Mouse (Mus musculus) megakaryocyte, embryonic 14.5 days (primary cell): ENCODE results near the gene Vars2. TPM values are rescaled to one million over a fixed set of nuclear protein-coding genes. Genes with fewer than 3 reads are reported as not detected.
A peak's percentile ranks its signal among the peaks of the same experiment; 100 is the strongest.

Experiments used
- H3K27me3 ChIP-seq: replicated peaks from 2 replicates; pipeline ENCODE3; 2012; ENCODE audit warnings: inconsistent platforms
- H3K36me3 ChIP-seq: replicated peaks from 2 replicates; pipeline ENCODE3; 2012; ENCODE audit warnings: low read length, inconsistent platforms, mixed read lengths
- H3K4me1 ChIP-seq: 2 replicates; pipeline ENCODE4 v1.6.1; 2012; ENCODE audit warnings: inconsistent platforms
- H3K4me3 ChIP-seq: replicated peaks from 2 replicates; pipeline ENCODE3; 2012; ENCODE audit warnings: moderate library complexity, mild to moderate bottlenecking, inconsistent platforms
- H3K9me3 ChIP-seq: 2 replicates; pipeline ENCODE4 v1.6.1; 2012; ENCODE audit warnings: inconsistent platforms
- FLI1 ChIP-seq: IDR thresholded peaks from 2 replicates; pipeline ENCODE4 v1.6.1; 2012; ENCODE audit warnings: low read length, inconsistent platforms, mixed read lengths
- GATA1 ChIP-seq: IDR thresholded peaks from 3 replicates; pipeline ENCODE4 v1.6.1; 2012; ENCODE audit warnings: mixed read lengths, low read length, inconsistent platforms, borderline replicate concordance
- polyA plus RNA-seq: library from polyadenylated mRNA; stranded (reverse); fragments of >175 nt; gene quantifications from 2 replicates; pipeline ENCODE4 v1.2.3, GENCODE M21; 2012; ENCODE audit warnings: low replicate concordance; ENCODE audit not compliant: insufficient read depth

Gene Vars2
- polyA plus RNA-seq, result 42.1 and 49.7 TPM in 2 replicates

GRCm38 (mm10) chr17:35667334-35668065 lies at the start of gene Vars2:
Vars2 (minus strand) TSS chr17:35667592.
- TF ChIP-seq GATA1, result no peak
- no peak for TF ChIP-seq FLI1
- Histone ChIP-seq H3K4me3 (peak within 1 kb of the TSS; percentile 99), H3K4me1 (peaks cover 30% of the 10 kb centered on the region), H3K9me3 (no peaks in the 10 kb centered on the region), H3K36me3 (peaks cover 60% of the 10 kb centered on the region), H3K27me3 (no peaks in the 10 kb centered on the region)

- peaks cover 52% of the 10 kb centered on the region for H3K27me3 ChIP-seq
- no peaks in the 10 kb centered on the region for H3K36me3 ChIP-seq
- no peak overlapping the region for H3K4me3 ChIP-seq
- no peaks in the 10 kb centered on the region; the same call in 1 of the 2 replicates for H3K9me3 ChIP-seq
- TF ChIP-seq GATA1, result no peak
- no peak for TF ChIP-seq FLI1
- H3K4me1 ChIP-seq, result 0 out of 2 replicates have a peak, but pooled peaks cover 4% of the 10 kb centered on the region
Measured at GRCm38 (mm10) chr17:35717080-35717479, 49.7 kb upstream of the Vars2 start.

- Histone ChIP-seq H3K9me3 (no peaks in the 10 kb centered on the region; the same call in 1 of the 2 replicates), H3K36me3 (no peaks in the 10 kb centered on the region), H3K4me3 (no peak overlapping the region), H3K4me1 (0 out of 2 replicates have a peak, but pooled peaks cover 4% of the 10 kb centered on the region), H3K27me3 (peaks cover 52% of the 10 kb centered on the region)
- no peak for TF ChIP-seq GATA1
- no peak for TF ChIP-seq FLI1
Measured at GRCm38 (mm10) chr17:35716114-35716513, 48.7 kb upstream of the Vars2 start.

- H3K4me3 ChIP-seq, result no peak overlapping the region
- peaks cover 36% of the 10 kb centered on the region for H3K27me3 ChIP-seq
- no peaks in the 10 kb centered on the region for H3K9me3 ChIP-seq
- TF ChIP-seq GATA1 (no peak), FLI1 (no peak)
- no peaks in the 10 kb centered on the region for H3K4me1 ChIP-seq
- no peaks in the 10 kb centered on the region for H3K36me3 ChIP-seq
Measured at GRCm38 (mm10) chr17:35710705-35711347, 43.4 kb upstream of the Vars2 start.

GRCm38 (mm10) chr17:35708611-35709010 lies 41.2 kb upstream of the Vars2 start:
- Histone ChIP-seq H3K4me3 (no peak overlapping the region), H3K27me3 (peaks cover 49% of the 10 kb centered on the region), H3K9me3 (no peaks in the 10 kb centered on the region), H3K4me1 (peaks cover 16% of the 10 kb centered on the region), H3K36me3 (no peaks in the 10 kb centered on the region)
- TF ChIP-seq GATA1 (no peak), FLI1 (no peak)

- Histone ChIP-seq H3K36me3 (no peaks in the 10 kb centered on the region), H3K27me3 (peaks cover 52% of the 10 kb centered on the region), H3K4me3 (no peak overlapping the region), H3K4me1 (peaks cover 18% of the 10 kb centered on the region), H3K9me3 (no peaks in the 10 kb centered on the region)
- TF ChIP-seq GATA1, result no peak
- TF ChIP-seq FLI1, result no peak
Measured at GRCm38 (mm10) chr17:35707929-35708328, 40.5 kb upstream of the Vars2 start.

- H3K27me3 ChIP-seq, result peaks cover 58% of the 10 kb centered on the region
- no peak for TF ChIP-seq GATA1
- H3K4me3 ChIP-seq, result no peak overlapping the region
- no peaks in the 10 kb centered on the region for H3K36me3 ChIP-seq
- H3K9me3 ChIP-seq, result no peaks in the 10 kb centered on the region
- peaks cover 25% of the 10 kb centered on the region for H3K4me1 ChIP-seq
Measured at GRCm38 (mm10) chr17:35705836-35706235, 38.4 kb upstream of the Vars2 start.

GRCm38 (mm10) chr17:35704621-35705464 lies 37.5 kb upstream of the Vars2 start, which contains the start of gene Ddr1:
Ddr1 (minus strand) TSS chr17:35704621.
- peaks cover 3% of the 10 kb centered on the region; the same call in 1 of the 2 replicates for H3K9me3 ChIP-seq
- TF ChIP-seq FLI1 (no peak), GATA1 (no peak)
- H3K4me3 ChIP-seq, result peak within 1 kb of the TSS; percentile 71
- H3K36me3 ChIP-seq, result no peaks in the 10 kb centered on the region
- H3K27me3 ChIP-seq, result peaks cover 61% of the 10 kb centered on the region
- peaks cover 35% of the 10 kb centered on the region for H3K4me1 ChIP-seq

GRCm38 (mm10) chr17:35703751-35704271 lies 36.4 kb upstream of the Vars2 start:
- Histone ChIP-seq H3K4me1 (peaks cover 38% of the 10 kb centered on the region), H3K4me3 (no peak overlapping the region), H3K9me3 (peaks cover 7% of the 10 kb centered on the region), H3K36me3 (no peaks in the 10 kb centered on the region), H3K27me3 (peaks cover 67% of the 10 kb centered on the region)
- TF ChIP-seq GATA1, result no peak
- no peak for TF ChIP-seq FLI1
